Mouse (Mus musculus) G1E-ER4 (cell line): ENCODE measurements around the gene Slc22a12. TPM values are rescaled to one million over a fixed set of nuclear protein-coding genes. Genes with fewer than 3 reads are reported as not detected.

Experiments used
- GATA1 ChIP-seq: IDR thresholded peaks from one replicate; pipeline ENCODE4 v1.8.0; 2012; ENCODE audit warnings: low read length, inconsistent platforms
- polyA plus RNA-seq: library from polyadenylated mRNA; stranded (reverse); fragments of >175 nt; gene quantifications from 2 replicates; pipeline ENCODE4 v1.2.3, GENCODE M21; 2012

Gene Slc22a12
- polyA plus RNA-seq, 1 experiment, result not detected

DNA sequence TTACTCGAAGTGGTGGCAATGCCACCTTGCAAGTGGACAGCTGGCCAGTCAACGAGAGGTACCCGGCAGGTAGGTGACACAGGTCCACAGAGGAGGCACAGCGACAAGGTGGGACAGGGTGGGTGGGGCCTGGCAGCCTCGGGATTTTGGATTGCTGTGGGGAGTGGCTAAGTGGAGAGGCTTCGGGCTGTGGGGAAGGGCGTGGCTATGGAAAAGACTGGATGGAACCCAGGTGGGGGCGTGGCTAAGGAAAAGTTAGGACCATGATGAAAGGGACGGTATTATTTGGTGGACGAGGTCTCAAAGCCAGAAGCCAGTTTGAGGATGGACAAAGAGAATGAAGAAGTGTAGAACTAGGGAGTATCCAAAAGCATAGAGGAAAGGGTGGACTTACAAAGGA is 33.0 kb downstream of the Slc22a12 start:
- TF ChIP-seq GATA1, result no peak

DNA sequence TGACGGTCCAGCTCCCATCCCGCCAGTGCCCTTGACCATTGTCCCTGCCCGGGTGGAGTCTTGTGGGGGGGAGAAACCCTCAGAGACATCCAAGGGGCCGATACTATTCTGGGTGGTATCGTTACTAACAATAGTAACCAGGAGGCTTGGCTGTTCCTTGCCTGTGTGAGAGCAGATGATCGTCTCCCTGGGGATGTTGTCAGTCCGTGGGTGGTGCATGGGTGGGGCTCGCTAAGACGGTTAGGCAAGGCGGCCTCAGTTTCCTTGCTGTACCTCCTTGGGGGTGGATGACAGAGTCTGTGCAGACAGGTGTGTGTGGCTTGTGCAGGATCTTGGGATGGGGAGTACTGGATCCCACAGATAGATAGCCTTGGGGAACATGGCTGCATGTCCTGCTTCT is 35.4 kb downstream of the Slc22a12 start:
- no peak for TF ChIP-seq GATA1

- no peak for TF ChIP-seq GATA1
These were observed 38.2 kb downstream of the Slc22a12 start for GRCm38 (mm10) chr19:6504656-6505045.

DNA sequence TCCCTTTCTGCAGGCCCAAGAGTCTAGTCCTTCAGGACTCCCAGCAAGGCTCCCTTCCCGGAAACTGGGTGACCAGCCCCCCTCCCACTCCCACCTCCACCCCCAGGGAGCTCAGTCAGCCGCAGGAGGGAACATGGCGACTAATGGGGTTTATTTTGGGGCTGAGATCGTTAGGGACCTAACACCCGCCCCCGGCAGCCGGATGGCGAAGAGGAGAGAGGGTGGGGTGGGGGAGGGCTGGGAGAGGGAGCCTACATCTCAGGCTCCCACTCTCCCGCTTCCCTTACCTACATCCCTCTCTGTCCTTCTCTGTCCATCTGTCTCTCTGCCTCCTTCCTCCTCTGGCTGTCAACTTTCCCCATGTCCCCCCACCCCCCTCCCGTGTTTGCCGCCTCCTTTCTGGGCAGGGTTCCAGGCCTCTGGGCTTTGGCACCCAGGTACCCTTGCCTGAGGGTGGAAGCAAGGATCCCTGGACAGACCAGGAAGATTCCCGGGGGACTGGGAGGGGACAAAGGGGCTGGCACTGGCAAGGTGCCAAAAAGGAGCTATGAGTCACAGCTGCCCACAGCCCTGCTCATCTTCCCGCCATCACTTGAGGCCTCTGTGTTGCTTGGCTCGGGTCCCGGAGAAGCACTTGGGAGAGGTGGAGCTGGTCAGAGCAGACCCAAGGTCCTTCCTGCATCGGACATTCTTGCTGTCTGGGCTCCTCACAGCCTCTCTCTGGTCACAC is 38.7 kb downstream of the Slc22a12 start:
- no peak for TF ChIP-seq GATA1

GRCm38 (mm10) chr19:6502543-6503319 is 40.1 kb downstream of the Slc22a12 start:
- no peak for TF ChIP-seq GATA1

DNA sequence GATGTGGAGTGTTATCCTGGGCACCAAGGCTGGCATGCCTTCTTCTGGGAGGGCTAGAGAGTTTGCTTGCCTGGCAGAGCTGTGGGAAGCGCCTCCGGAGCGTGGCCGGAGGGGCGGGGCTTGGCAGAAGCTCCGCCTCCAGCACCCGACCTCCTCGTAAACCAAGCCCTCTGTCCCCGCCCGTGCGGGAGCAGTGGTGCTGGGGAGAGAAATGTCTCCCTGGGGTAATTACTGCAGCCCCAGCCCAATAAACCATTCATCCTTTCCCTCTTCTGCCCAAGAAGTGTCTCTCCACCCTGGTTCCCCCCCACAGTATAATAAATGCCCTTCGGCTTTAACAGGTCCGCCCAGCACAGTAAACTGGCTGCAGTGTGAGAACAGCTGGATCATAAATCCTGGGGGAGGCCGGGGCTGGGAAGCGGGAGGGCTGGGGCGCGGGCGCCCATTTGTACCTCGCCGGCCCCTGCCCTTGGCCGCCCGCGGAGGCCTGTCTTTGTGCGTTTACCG is 40.7 kb downstream of the Slc22a12 start:
- TF ChIP-seq GATA1, result no peak

DNA sequence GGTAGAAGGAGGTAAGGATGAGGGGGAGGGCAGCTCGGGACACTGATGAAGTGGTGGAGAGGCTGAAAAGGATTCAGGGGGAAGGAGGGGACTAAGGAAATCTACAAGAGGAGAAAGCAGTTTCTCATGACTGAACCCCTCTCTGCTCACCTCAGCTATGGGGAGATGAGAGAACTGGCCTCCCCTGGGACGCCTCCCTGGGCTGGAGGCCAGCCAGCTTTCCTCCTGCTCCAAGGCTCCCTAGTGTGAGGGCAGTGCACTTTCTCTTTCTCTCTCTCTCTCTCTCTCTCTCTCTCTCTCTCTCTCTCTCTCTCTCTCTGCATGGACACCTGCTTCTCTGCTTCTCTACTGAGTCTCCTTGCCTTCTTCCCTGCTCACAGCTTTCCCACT is 42.2 kb downstream of the Slc22a12 start:
- no peak for TF ChIP-seq GATA1

DNA sequence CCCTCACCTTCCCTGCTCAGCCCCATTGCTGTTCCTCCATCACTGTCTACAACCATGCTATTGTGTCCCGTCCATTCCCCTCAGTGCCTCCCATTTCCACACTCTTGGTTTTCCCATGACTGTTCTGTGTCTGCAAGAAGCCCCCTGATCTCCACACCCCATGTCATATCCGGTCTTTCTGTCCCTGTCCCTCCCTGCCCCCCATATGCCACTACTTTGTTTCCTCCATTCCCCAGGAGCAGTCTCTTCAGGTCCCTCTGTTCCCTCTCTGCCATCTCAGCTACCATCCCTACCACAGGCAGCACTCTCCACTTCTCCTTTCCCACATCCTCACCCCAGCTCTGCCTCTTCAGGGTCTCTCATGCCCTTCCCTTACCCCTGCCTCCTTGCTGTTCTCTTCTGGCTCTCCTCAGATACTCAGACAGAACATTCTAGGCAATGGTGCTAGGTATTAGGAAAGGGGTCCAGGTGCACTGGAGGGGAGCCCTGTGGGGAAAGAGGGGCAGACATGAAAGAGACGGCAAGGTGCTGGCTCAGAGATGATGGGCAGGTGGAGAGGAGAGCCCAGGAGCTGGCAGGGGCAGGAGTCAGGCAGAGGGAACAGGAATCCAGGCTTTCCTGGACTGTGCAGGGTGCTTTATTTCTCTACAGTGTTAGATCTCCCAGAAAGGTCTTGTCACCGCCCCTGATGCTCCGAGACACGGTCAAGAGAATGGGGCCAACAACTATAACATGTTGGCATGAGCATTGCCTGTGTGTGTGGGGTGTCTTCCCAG is 42.8 kb downstream of the Slc22a12 start:
- no peak for TF ChIP-seq GATA1

DNA sequence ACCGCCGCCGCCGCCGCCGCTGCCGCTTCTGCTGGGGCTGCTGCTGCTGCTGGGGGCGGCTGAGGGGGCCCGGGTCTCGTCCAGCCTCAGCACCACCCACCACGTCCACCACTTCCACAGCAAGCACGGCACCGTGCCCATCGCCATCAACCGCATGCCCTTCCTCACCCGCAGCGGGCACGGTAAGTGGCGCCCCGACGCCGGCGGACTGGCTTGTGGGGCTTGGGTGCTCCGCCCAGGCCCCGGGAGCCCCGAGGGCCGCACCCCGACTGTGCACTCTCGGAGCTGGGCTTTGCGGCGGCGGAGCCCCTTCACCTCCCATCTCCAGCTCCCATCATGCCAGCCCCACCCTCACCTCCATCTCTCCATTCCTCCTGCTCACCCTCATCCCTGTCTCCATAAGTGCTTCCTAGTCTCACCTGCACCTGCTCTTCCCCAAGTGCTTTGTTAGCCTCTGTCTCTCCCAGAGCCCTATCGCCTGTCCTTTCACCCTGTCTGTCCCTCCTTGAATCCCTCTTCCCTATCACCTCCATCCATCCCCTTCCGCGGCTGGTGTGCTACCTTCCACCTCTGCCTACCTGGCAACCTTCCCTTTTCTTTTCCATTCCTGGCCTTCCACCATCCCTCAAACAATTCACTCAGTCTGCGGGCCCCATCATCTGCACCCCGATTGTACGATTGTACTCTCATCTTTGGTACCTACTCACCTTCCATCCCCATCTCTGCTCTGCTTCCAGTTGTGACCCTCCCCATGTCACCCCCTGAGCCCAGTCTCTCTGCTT is 44.3 kb downstream of the Slc22a12 start:
- no peak for TF ChIP-seq GATA1

DNA sequence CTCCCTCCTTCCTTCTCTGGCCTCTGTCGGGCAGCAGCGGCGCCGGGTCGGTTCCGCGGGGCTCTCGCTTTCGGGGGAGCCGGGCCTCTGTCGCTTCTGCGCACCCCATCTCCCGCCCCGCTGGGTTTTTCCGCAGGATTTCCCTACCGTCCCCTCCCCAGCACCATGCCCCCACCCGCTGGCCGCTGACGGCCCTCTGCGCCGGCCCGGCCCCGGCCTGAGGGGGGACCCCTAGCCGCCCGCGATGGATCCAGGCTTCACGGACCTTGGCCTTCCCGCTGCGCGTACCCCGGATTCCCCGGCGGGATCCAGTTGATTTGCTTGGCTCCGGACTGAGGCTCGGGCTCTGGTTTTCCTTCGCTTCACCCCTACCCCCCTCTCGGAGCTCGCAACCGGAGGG is 45.0 kb downstream of the Slc22a12 start:
- no peak for TF ChIP-seq GATA1

DNA sequence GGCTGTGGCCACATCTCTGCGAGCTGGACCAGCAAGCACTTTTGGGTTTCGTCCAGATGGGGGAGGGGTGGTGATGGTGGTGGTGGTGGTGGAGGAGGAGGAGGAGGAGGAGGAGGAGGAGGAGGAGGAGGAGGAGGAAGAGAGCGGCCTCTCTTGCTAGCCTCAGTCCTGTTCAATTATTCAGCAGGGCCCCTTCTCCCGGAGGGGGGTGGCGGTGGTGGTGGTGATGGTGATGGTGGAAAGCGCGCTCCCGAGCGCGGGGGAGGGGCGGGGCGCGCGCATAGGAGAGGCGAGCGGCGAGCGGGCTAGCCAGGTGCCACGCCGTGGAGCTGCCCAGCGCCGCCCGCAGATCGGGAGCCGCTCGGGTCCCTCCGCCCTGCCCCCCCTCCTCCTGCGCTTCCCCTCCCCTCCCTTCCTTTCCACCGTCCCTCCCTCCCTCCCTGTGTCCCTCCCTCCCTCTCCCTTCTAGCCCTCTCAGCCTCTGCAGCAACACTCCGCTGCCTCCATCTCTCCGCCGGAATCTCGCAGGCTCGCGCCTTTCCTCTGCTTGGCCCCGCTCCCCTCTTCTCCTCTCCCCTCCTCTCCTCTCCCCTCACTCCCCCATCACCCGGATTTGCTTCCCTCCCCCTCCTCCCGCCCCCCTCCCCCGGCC is 45.6 kb downstream of the Slc22a12 start:
- no peak for TF ChIP-seq GATA1

GRCm38 (mm10) chr19:6496462-6497149 is 46.2 kb downstream of the Slc22a12 start:
- TF ChIP-seq GATA1, result no peak

DNA sequence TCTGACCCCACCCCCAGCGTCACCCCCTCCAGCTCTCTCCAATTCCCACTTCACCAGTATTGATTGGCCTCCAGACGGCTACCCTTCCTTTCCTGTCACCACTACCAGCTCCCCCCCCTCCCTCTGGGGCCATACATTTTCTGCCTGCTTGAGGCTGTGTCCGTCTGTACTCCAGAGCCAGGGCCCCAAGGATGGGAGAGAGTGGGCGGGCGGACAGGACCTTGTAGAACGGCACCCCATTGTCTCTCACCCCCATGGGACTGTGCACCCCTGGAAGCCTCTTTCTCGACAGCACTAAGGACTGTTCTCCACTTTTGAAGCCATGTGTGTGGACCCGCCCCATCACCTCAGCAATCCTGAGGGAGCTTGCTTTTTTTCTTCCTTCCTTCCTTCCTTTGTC is 47.1 kb downstream of the Slc22a12 start:
- no peak for TF ChIP-seq GATA1

- no peak for TF ChIP-seq GATA1
These were observed 48.2 kb downstream of the Slc22a12 start for GRCm38 (mm10) chr19:6494504-6495170.
